ENCODE assay signal across 8 mouse cellular contexts in the genomic region with DNA sequence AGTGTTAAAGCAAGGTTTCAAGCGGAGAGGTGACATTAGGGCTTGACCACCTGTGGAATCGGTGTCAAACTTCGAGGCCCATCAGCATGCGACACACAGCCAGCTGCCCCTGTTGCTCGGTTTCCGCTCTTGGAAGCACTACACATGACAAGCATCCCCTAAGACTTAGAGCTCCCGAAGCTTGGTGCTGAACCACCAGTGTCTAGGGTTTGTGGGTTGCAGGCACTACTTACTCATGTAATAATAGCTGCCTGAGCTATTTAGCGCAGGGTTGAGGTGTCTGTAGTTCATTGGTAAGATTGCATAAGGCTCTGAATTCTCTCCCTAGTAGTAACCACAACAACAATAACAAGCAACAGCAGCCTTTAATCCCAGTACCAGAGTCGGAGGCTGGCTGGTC. TPM values are rescaled to one million over a fixed set of nuclear protein-coding genes. Genes with fewer than 3 reads are reported as not detected.
A peak's percentile ranks its signal among the peaks of the same experiment; 100 is the strongest.
DNase-seq lines count a peak whose midpoint lies in the region; ATAC-seq and TF ChIP-seq lines count a peak whose summit lies in the region.

No protein-coding gene starts in this region.

- no peak for ATAC-seq in hindbrain, embryonic 15.5 days (ENCODE audit: low FRiP score, low read depth)
- ATAC-seq in midbrain, postnatal 0 days (ENCODE audit: low FRiP score), result no peak

- H3K4me3 ChIP-seq in testis, adult 2 months (ENCODE audit: control insufficient read depth, low read depth, low read length), result peak overlapping the region; percentile 75
- H3K4me3 ChIP-seq in hindbrain, embryonic 15.5 days, result peak overlapping the region; percentile 71
- H3K4me3 ChIP-seq in midbrain, postnatal 0 days (ENCODE audit: low read depth, low read length), result peak overlapping the region; percentile 94

- DNase-seq in cerebellum, adult 8-10 months, result peak; percentile 12
- DNase-seq in cerebellum, postnatal 4 days (ENCODE audit: low spot score in 2 of 2), result no peak
- no peak for DNase-seq in testis, postnatal 14 days (ENCODE audit: low spot score)
- no peak for DNase-seq in midbrain, postnatal 0 days (ENCODE audit: low spot score)
- no peak for DNase-seq in ovary, adult 18-20 months (ENCODE audit: low spot score)
- DNase-seq in left cerebral cortex, adult 9 months (ENCODE audit: low spot score in 2 of 2), result no peak

- H3K27ac ChIP-seq in testis, adult 2 months (ENCODE audit: control insufficient read depth, insufficient read depth, low read depth, low read length), result no peak overlapping the region
- H3K27ac ChIP-seq in hindbrain, embryonic 15.5 days (replicated peaks), result no peak overlapping the region
- H3K27ac ChIP-seq in midbrain, postnatal 0 days (ENCODE audit: low read depth, low read length), result no peak overlapping the region

- no peak overlapping the region for H3K9ac ChIP-seq in hindbrain, embryonic 15.5 days
- H3K9ac ChIP-seq in midbrain, postnatal 0 days (replicated peaks; ENCODE audit: low read length, poor library complexity, severe bottlenecking), result no peak overlapping the region

- TF ChIP-seq POLR2A in testis, adult 2 months (IDR thresholded peaks at IDR 0.05; ENCODE audit: control insufficient read depth, low read depth, low read length), result no peak

- peak overlapping the region; percentile 74 for H3K4me2 ChIP-seq in hindbrain, embryonic 15.5 days
- H3K4me2 ChIP-seq in midbrain, postnatal 0 days (ENCODE audit: low read depth, low read length, poor library complexity, severe bottlenecking), result peak overlapping the region; percentile 86

- 39% methylated on average over 9 of the region's 9 CpGs for WGBS in hindbrain, embryonic 15.5 days
- WGBS in midbrain, postnatal 0 days, result 46% methylated on average over 9 of the region's 9 CpGs

- TF ChIP-seq CTCF in testis, adult 2 months (IDR thresholded peaks at IDR 0.05; ENCODE audit: control insufficient read depth, insufficient read depth, insufficient replicate concordance, low read depth, low read length), result no peak
- TF ChIP-seq CTCF in midbrain, postnatal 0 days (IDR thresholded peaks at IDR 0.05), result no peak

- H3K9me3 ChIP-seq in hindbrain, embryonic 15.5 days, result no peaks in the 10 kb centered on the region
- H3K9me3 ChIP-seq in midbrain, postnatal 0 days (ENCODE audit: low read length), result no peaks in the 10 kb centered on the region

- H3K36me3 ChIP-seq in testis, adult 2 months (ENCODE audit: control insufficient read depth, insufficient read depth, low read length), result no peaks in the 10 kb centered on the region
- no peaks in the 10 kb centered on the region for H3K36me3 ChIP-seq in hindbrain, embryonic 15.5 days
- H3K36me3 ChIP-seq in midbrain, postnatal 0 days (ENCODE audit: insufficient read depth, low read length), result no peaks in the 10 kb centered on the region

- H3K4me1 ChIP-seq in testis, adult 2 months (ENCODE audit: control insufficient read depth, insufficient read depth, low read length), result peaks cover 2% of the 10 kb centered on the region; the same call in 1 of the 2 replicates
- peaks cover 14% of the 10 kb centered on the region for H3K4me1 ChIP-seq in hindbrain, embryonic 15.5 days (replicated peaks)
- H3K4me1 ChIP-seq in midbrain, postnatal 0 days (ENCODE audit: insufficient read depth, low read length), result peaks cover 7% of the 10 kb centered on the region

- H3K27me3 ChIP-seq in testis, adult 2 months (ENCODE audit: control insufficient read depth, insufficient read depth, low read length), result no peaks in the 10 kb centered on the region
- no peaks in the 10 kb centered on the region for H3K27me3 ChIP-seq in hindbrain, embryonic 15.5 days
- H3K27me3 ChIP-seq in midbrain, postnatal 0 days (ENCODE audit: insufficient read depth, low read length), result no peaks in the 10 kb centered on the region

RNA-seq across cellular contexts. Expression of a gene that starts 1.2 kb away (rescaled TPM):
- polyA plus RNA-seq in testis, adult 2 months (2012; rRNA removed), result 5.6 and 7.0 TPM in 2 replicates
- 10.9 and 13.0 TPM in 2 replicates for polyA plus RNA-seq in hindbrain, embryonic 15.5 days (2015; fragmentation: Nextera tagmentation; extraction: Ambion mirVana)
- 7.7 and 12.9 TPM in 2 replicates for total RNA-seq in midbrain, postnatal 0 days (2014; rRNA removed)
- polyA plus RNA-seq in midbrain, postnatal 0 days (2015; fragmentation: Nextera tagmentation; extraction: Ambion mirVana), result 9.8 and 9.9 TPM in 2 replicates
